8 mouse cellular contexts compared by ENCODE assay signal in the genomic region with DNA sequence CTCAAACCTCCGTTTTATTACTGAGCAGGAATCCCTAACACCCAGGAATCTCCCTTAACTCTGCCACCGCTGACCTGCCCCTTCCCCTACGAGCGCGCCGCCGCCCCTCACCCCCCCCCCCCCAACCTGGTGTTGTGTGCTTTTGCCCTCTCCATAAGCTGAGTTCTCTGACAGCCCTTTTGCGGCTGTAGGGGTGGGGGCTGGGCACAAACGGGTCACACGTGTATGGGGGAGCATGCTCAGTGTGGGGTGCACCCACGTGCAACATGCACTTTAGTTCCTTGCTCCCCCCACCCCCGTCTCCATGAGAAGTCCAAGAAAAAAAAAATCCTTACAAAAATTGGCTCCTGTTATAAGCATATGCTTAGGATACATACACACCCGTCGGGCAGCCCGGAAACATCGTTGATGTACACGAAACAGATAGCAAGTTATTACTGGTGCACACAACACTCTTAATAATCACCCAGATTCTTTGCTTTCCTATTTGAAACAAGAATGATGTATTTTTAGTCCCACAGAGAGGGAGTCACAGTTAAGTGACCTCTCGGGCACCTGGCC. TPM values are rescaled to one million over a fixed set of nuclear protein-coding genes. Genes with fewer than 3 reads are reported as not detected.
DNase-seq lines count a peak whose midpoint lies in the region; ATAC-seq and TF ChIP-seq lines count a peak whose summit lies in the region.

No protein-coding gene starts in this region.

- H3K4me2 ChIP-seq in hindbrain, postnatal 0 days (ENCODE audit: low read depth, low read length): peak overlapping the region; percentile 94

- no peak for ATAC-seq in hindbrain, postnatal 0 days
- ATAC-seq in frontal cortex, adult (ENCODE audit: low TSS enrichment): no peak

- H3K27me3 ChIP-seq in hindbrain, postnatal 0 days (ENCODE audit: insufficient read depth, low read length): no peaks in the 10 kb centered on the region

- TF ChIP-seq CTCF in hindbrain, postnatal 0 days (IDR thresholded peaks at IDR 0.05; ENCODE audit: low read depth): no peak

- peak overlapping the region; percentile 97 for H3K9ac ChIP-seq in hindbrain, postnatal 0 days (replicated peaks; ENCODE audit: low read length)

- under 1% methylated on average over 18 of the region's 18 CpGs for WGBS in hindbrain, postnatal 0 days
- 3% methylated on average over 17 of the region's 18 CpGs for WGBS in macrophage (ENCODE audit: missing documents)

- H3K27ac ChIP-seq in hindbrain, postnatal 0 days: peak overlapping the region; percentile 95
- peak overlapping the region; percentile 58 for H3K27ac ChIP-seq in macrophage

- H3K9me3 ChIP-seq in hindbrain, postnatal 0 days (ENCODE audit: low read length): no peaks in the 10 kb centered on the region

- H3K79me2 ChIP-seq in macrophage (ENCODE audit: inconsistent target): peaks cover 37% of the 10 kb centered on the region

- H3K4me1 ChIP-seq in hindbrain, postnatal 0 days (ENCODE audit: insufficient read depth, low read length): peaks cover 40% of the 10 kb centered on the region

- peak; percentile 34 for DNase-seq in gastrocnemius, postnatal 25 days
- DNase-seq in gastrocnemius, adult 18-20 months (ENCODE audit: low spot score): no peak
- DNase-seq in A20 (ENCODE audit: low read depth, low spot score): peak; percentile 83
- DNase-seq in cerebellum, adult 9-11 months: peak; percentile 76
- DNase-seq in hindbrain, postnatal 0 days (ENCODE audit: low spot score): peak; percentile 36
- peak; percentile 44 to 51 for DNase-seq in thymus, postnatal 10 days (ENCODE audit: low spot score in 2 of 2)

- H3K36me3 ChIP-seq in hindbrain, postnatal 0 days (ENCODE audit: insufficient read depth, low read length): no peaks in the 10 kb centered on the region
- H3K36me3 ChIP-seq in macrophage (ENCODE audit: inconsistent target): no peaks in the 10 kb centered on the region

- H3K4me3 ChIP-seq in hindbrain, postnatal 0 days (ENCODE audit: low read length): peak overlapping the region; percentile 93
- peak overlapping the region; percentile 57 for H3K4me3 ChIP-seq in macrophage (ENCODE audit: inconsistent target)

RNA-seq across cellular contexts. Expression of gene Git1, which starts 1.0 kb away (rescaled TPM):
- 10 to 100 TPM; 24.1 to 24.6 TPM for total RNA-seq in gastrocnemius, postnatal 25 days (2021)
- 10 to 100 TPM; 28.0 to 37.1 TPM for total RNA-seq in gastrocnemius, adult 18-20 months (2021)
- total RNA-seq in hindbrain, postnatal 0 days (2014; rRNA removed): 126 and 127 TPM in 2 replicates
- 13.8 and 15.0 TPM in 2 replicates for polyA plus RNA-seq in hindbrain, postnatal 0 days (2015; fragmentation: Nextera tagmentation; extraction: Ambion mirVana)
- 100 to 1,000 TPM in 2 of 26 experiments, 10 to 100 TPM in 24; 11.2 to 191 (median 48.6) TPM for total RNA-seq in macrophage (2018; cell fraction: chromatin; rRNA removed)
- total RNA-seq in macrophage (2018; cell fraction: cytosol; rRNA removed): 10 to 100 TPM; 22.0 to 35.5 (median 30.7) TPM
- 10 to 100 TPM; 12.9 to 79.5 (median 28.5) TPM for total RNA-seq in macrophage (2018; cell fraction: nucleus; rRNA removed)
- polyA plus RNA-seq in macrophage (2018): 23.8 to 28.2 TPM (median 25.3 TPM) in 3 replicates

RNA-seq across cellular contexts. Expression of gene Ankrd13b, which starts 2.9 kb away (rescaled TPM):
- total RNA-seq in gastrocnemius, postnatal 25 days (2021): 1 to 10 TPM; 7.4 to 7.8 TPM
- 10 to 100 TPM; 10.6 to 11.6 TPM for total RNA-seq in gastrocnemius, adult 18-20 months (2021)
- total RNA-seq in hindbrain, postnatal 0 days (2014; rRNA removed): 71.6 and 77.1 TPM in 2 replicates
- 27.1 and 30.6 TPM in 2 replicates for polyA plus RNA-seq in hindbrain, postnatal 0 days (2015; fragmentation: Nextera tagmentation; extraction: Ambion mirVana)
- total RNA-seq in macrophage (2018; cell fraction: chromatin; rRNA removed): 10 to 100 TPM in 7 of 26 experiments, 1 to 10 TPM in 16, under 1 TPM in 3; 0.55 to 28.5 (median 5.6) TPM
- 1 to 10 TPM in 13 of 26 experiments, under 1 TPM in 13; 0.28 to 4.0 (median 1.6) TPM for total RNA-seq in macrophage (2018; cell fraction: cytosol; rRNA removed)
- 10 to 100 TPM in 4 of 26 experiments, 1 to 10 TPM in 12, under 1 TPM in 9, not detected in 1; 0.26 to 14.8 (median 5.2) TPM for total RNA-seq in macrophage (2018; cell fraction: nucleus; rRNA removed)
- 2.8 to 4.3 TPM (median 3.3 TPM) in 3 replicates for polyA plus RNA-seq in macrophage (2018)

RNA-seq across cellular contexts. Expression of gene Abhd15, which starts 22.5 kb away (rescaled TPM):
- total RNA-seq in gastrocnemius, postnatal 25 days (2021): 1 to 10 TPM in 1 of 2 experiments, under 1 TPM in 1; 0.26 to 2.1 TPM
- total RNA-seq in gastrocnemius, adult 18-20 months (2021): under 1 TPM; 0.43 to 0.87 TPM
- 3.6 and 4.7 TPM in 2 replicates for total RNA-seq in hindbrain, postnatal 0 days (2014; rRNA removed)
- polyA plus RNA-seq in hindbrain, postnatal 0 days (2015; fragmentation: Nextera tagmentation; extraction: Ambion mirVana): 2.1 TPM in 2 replicates
- total RNA-seq in macrophage (2018; cell fraction: chromatin; rRNA removed): 1 to 10 TPM in 15 of 26 experiments, under 1 TPM in 9, not detected in 2; 0.31 to 4.1 (median 1.2) TPM
- 1 to 10 TPM in 21 of 26 experiments, under 1 TPM in 5; 0.65 to 3.5 (median 2.0) TPM for total RNA-seq in macrophage (2018; cell fraction: cytosol; rRNA removed)
- 1 to 10 TPM in 22 of 26 experiments, under 1 TPM in 4; 0.77 to 5.5 (median 1.9) TPM for total RNA-seq in macrophage (2018; cell fraction: nucleus; rRNA removed)
- polyA plus RNA-seq in macrophage (2018): 0.63 to 3.6 TPM (median 3.1 TPM) in 3 replicates

RNA-seq across cellular contexts. Expression of gene Trp53i13, which starts 23.4 kb away (rescaled TPM):
- total RNA-seq in gastrocnemius, postnatal 25 days (2021): 1 to 10 TPM; 3.6 to 3.7 TPM
- total RNA-seq in gastrocnemius, adult 18-20 months (2021): 1 to 10 TPM; 2.5 to 3.5 TPM
- 13.7 and 17.8 TPM in 2 replicates for total RNA-seq in hindbrain, postnatal 0 days (2014; rRNA removed)
- polyA plus RNA-seq in hindbrain, postnatal 0 days (2015; fragmentation: Nextera tagmentation; extraction: Ambion mirVana): 14.3 and 17.2 TPM in 2 replicates
- total RNA-seq in macrophage (2018; cell fraction: chromatin; rRNA removed): 1 to 10 TPM in 20 of 26 experiments, under 1 TPM in 4, not detected in 2; 0.58 to 8.6 (median 2.2) TPM
- total RNA-seq in macrophage (2018; cell fraction: cytosol; rRNA removed): 1 to 10 TPM; 1.8 to 6.2 (median 4.0) TPM
- 10 to 100 TPM in 1 of 26 experiments, 1 to 10 TPM in 25; 2.5 to 10.3 (median 5.9) TPM for total RNA-seq in macrophage (2018; cell fraction: nucleus; rRNA removed)
- 1.8 to 4.6 TPM (median 4.5 TPM) in 3 replicates for polyA plus RNA-seq in macrophage (2018)

RNA-seq across cellular contexts. Expression of gene Gm10392, which starts 26.6 kb away (rescaled TPM):
- total RNA-seq in gastrocnemius, postnatal 25 days (2021): not detected
- total RNA-seq in gastrocnemius, adult 18-20 months (2021): not detected
- total RNA-seq in hindbrain, postnatal 0 days (2014; rRNA removed): not detected in 2 replicates
- not detected in 2 replicates for polyA plus RNA-seq in hindbrain, postnatal 0 days (2015; fragmentation: Nextera tagmentation; extraction: Ambion mirVana)
- total RNA-seq in macrophage (2018; cell fraction: chromatin; rRNA removed): under 1 TPM in 3 of 26 experiments, not detected in 23; 0.47 to 0.54 (median 0.50) TPM
- total RNA-seq in macrophage (2018; cell fraction: cytosol; rRNA removed): under 1 TPM in 4 of 26 experiments, not detected in 22; 0.09 to 0.26 (median 0.11) TPM
- 1 to 10 TPM in 1 of 26 experiments, under 1 TPM in 8, not detected in 17; 0.28 to 1.6 (median 0.36) TPM for total RNA-seq in macrophage (2018; cell fraction: nucleus; rRNA removed)
- polyA plus RNA-seq in macrophage (2018): not detected in 3 replicates
